Mouse (Mus musculus) right cerebral cortex, adult 2 months (tissue): ENCODE data around the gene Cd28.
"Not testable (repeated sequence)": the region's sequence is repeated elsewhere in the genome, so short reads cannot be mapped to it uniquely, and the experiment has no call there.

ENCODE experiments used
- DNase-seq, 2 experiments: peaks; one replicate each; pipeline ENCODE4 v3.0.0; 2021 to 2022; ENCODE audit warnings: low spot score in 2 of 2

Cd28 gene

DNA sequence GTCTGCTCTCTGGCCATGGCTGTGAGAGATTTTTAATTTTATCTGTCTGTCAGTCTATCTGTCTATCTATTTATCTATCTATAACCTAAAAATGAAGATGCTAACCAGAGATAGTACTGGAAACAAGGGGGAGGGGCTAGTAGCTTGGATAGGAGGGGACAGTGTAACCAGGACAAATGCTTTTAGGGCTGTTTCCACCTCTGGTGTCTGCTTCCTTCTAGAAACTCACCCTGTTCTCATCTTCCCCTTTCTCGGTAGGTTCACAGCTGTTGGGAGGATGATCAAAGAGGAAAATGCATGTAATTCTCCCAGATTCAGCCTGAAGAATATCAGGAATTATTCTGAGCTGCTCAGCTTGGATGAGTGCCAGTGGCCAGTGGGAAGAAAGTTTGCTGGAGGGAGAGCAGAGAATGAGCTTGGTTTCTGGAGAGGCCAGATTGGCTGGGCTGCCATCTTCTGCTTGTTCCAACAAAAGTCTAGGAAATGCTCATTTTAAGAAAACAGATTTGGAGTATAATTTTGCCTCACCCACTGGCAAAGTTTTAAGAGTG, 83.3 kb downstream of the Cd28 start:
- DNase-seq, result peak in 1 of 2 experiments; percentile 35

DNA sequence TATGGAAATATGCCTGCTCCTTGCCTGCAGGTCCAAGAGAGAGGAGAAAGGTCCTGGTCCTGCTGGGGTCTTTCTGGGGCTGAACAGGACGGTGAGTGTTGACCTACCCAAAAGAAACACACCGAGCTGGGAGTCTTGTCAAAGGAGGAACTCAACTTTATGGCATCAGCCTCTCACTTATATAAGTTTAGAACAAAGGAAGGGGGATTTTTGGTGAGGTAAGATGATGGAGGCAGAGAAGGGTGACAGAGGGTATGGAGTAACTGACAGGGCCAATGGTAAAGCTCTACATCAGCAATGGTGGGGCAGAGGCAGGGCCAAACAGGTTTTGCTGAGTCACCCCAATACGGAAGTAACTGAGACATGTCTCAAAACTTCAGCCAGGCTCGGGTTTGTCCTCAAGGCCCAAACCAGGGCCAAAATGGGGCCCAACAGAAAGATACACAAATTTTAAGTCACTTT, 84.6 kb downstream of the Cd28 start:
- no peak for DNase-seq

DNA sequence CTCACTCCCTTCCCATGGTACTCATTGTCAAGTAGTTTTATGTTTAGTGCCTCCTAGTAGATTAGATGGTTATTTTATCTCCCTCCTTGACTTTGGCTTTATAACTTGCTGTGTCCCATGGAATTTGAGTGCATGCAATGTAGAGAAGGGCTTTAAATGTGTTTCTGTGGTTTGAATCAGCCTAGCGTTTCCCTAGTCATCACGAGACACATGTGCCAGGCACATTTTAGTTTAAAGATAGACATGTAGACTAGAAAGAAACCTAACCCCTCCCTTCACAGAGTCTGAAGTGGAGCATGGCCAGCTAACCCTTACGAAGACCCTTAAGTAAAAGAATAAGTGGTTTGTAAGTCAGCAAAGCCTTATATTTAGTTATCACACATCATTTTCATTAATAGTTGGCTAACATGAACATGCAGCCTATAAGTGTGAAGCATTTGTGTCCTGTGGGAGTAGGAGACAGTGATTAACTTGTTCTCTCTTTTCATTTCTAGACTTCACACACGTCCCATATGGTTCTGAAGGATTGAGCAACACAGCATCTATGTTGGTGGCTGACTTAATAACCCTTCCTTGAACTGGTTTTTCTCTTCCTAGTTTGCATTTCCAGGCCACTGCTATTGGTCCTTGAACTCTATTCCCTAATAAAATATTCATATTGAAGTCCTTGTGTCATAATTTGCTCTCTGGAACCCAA, 86.7 kb downstream of the Cd28 start:
- DNase-seq, result no peak

DNA sequence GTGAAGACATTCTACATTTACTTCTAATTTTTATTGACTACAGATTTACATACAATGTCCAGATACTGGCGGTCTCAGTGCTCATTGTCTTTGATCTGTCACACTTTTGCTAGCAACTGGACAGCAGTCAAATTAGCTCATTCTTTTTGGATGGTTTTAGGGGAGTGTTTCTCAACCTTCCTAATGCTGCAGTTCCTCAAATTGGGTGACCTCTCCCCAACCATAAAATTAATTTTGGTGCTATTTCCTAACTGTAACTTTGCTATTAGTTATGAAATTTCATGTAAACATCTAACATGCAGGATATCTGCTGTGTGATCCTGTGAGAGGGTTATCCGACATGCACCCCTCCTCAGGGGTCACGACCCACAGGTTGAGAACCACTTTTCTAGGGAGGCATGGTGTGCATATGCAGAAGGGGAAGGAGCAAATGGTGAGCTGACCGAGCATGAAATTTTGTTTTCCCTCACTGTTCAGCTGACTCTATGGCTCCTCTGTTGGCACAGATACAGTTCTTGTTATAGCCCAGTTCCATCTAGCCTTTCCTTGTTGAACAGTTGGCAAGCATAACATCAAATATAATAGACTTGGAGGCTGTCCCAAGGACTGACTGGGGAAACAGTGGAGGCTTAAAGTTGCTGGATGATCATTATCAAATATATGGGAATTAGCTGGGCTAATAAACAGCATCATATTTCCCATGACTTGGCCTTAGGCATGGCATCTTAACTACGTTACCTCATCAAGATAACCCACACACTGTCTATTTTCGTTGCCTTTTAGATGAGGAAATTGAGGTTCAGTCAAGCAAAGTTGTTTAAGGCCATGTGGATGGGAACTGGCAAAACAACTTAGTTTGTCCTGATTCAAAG, 87.5 kb downstream of the Cd28 start:
- DNase-seq, result no peak

DNA sequence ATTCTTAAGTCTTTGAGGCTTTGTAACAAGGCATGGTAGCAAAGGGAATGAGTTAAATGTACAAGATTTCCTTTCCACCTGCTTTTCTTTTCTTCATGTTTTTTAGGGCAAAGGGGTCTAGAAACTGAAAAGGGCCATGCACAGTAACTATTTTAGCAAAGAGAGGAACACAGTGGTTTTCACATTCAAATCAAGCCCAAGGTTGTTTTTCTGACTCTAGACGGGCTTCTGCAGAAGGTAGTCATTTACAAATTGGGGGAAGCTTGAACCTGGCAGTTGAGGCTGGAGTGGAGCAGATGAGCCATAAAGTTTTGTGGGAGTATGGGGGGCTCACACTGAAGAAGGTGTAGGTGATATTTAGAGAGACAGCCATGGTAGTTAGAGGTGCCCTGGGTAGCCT, 88.6 kb downstream of the Cd28 start:
- DNase-seq, result no peak

DNA sequence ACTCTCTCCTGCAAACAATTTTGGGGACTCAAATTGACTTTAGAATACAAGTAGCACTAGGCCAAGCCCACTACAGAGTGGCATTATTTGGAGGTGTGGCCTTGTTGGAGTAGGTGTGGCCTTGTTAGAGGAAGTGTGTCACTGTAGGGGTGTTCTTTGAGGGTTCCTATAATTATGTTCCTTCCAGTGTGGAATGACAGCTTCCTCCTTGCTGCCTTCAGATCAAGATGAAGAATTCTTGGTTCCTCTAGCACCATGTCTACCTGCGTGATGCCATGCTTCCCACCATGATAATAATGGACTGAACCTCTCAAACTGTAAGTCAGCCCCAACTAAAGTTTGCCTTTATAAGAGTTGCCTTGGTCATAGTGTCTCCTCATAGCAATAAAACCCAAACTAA, 91.1 kb downstream of the Cd28 start:
- DNase-seq, result no peak

DNA sequence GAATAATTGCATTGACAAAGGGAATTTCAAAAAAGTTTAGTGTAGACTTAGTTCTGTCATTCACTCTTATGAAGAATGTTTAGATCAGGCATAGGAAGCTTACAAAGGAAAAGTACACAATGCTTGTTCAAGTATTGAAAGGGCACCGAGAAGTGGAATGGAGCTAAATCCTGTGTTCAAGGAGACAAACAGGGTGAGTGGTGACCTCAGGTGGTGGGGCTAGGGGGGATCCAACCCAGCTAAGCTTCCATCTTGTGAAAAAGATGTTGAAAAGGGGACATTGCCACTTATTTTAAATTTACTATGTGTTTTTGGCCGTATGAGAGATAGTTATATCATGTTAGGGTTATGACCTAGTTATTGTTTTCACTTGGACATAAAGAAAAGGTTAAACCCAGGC, 91.9 kb downstream of the Cd28 start:
- no peak for DNase-seq

DNA sequence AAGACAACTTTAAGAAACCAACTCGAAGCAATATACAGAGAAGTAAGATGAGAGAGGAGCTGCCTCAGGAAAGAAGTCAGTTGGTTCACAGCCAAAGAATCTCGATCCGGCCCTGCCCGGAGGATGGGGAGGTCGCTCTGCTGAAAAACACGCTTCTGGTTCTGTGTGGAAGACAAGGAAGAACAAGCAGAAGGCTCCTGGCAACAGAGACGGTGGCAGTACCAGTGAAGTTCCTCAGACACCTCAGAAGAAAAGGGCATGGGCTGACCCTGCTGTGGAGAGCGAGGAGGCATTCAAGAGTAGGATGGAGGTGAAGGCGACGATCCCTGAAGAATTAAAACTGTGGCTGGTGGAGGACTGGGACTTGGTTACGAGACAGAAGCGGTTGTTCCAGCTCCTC, 92.6 kb downstream of the Cd28 start:
- DNase-seq, result no peak

DNA sequence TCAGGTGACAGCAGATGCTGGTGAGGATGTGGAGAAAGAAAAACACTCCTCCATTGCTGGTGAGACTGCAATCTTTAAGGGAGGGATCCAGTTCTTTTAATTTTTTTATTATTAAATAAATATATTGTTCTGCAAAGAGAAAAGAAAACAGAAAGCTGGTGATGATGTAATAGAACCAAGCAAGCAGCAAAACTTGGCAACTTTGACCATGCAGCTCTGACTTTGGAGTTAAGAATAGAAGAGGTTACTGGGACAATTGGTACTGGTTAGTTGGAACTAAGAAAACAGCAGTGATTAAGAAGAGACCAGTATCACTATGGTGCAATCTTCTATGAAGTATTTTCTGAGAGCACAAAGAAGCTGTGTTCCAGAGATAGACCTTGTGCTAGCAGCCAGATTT, 94.2 kb downstream of the Cd28 start:
- no peak for DNase-seq

DNA sequence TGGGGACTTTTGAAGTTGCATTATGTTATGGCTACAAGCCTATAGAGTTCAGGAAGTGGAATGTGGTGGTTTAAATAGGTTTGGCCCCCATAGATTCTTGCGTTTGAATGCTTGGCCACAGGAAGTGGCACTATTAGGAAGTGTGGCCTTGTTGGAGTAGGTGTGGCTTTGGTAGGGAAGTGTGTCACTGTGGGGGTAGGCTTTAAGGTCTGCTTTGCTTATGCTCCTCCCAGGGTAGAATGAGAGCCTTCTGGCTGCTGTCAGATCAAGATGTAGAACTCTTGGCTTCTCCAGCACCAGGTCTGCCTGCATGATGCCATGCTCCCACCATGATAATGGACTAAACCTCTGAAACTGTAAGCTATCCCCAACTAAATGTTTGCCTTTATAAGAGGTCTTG, 95.4 kb downstream of the Cd28 start:
- no peak for DNase-seq

DNA sequence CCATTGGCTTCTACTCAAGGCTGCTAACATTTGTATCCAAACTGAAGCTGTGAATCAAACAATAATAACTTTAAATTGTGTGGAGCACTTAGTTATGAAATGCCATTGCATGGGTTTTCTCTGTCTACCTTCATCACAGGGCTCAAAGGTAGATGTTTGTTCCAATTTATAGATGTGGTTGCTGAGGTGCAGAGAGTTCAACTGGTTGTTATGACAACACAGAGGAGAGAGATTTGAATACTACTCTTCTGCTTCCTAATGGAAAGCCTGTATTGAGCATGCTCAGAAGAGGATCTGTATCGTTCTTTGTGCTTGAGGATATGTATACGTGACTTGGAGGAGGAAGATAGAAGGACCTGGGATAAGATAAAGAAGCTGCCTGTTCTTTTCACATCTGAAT, 96.8 kb downstream of the Cd28 start:
- DNase-seq, result no peak

DNA sequence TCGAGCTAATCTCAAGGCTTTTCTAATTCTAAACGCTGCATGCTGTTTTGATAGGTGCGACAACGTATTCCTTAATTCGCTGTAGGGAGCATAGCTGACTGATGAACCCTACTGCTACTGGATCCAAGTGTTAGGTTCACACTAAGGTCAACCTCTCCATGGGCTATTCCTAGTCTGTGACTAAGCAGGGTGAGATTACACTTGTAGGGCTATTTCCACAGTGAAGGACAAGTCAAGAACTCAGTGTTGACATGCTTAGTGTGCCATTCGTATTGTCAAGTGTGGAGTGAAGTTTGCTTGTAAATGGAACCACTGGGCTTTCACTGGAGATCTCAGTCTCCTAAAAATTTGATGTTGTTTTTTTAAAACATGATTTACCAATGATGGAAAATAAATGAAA, 99.3 kb downstream of the Cd28 start:
- no peak for DNase-seq

DNA sequence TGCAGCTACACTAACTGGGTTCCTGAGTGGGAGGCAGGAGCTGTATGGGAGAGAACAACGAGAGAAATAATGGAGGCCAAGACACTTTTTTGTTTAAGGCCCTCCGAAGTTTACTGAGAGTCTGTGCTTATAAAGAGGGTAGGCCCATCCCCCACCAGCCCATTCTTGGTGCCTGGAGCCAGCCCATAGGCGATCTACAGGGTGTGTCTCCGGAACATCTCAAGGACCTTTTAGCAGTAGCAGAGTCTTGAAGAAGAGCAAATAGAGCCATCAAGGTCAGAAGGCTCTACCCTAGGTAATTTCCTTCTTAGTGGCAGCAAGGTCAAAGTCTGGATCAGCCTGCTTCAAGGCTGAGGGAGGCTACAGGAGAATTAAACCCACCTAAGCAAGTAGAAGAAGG, 101.9 kb downstream of the Cd28 start:
- DNase-seq, result not testable (repeated sequence)

DNA sequence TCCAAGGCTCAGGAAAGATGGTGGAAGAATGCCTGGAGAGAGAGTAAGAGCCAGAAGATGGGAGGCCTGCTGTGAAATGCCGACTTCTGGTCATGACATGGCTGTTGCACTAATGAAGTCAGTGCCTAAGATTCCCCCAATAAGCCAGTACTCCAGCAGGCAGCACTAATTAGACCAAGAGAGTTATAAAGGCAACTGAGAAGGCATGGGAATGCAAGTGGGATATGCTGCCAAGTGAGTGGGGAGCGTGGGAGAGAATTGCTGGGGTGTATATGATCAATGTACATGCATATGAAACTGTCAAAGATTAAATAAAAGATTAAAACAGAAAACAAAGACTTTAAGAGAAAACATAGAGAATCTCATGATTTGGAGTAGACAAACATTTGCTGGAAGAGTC, 103.4 kb downstream of the Cd28 start:
- DNase-seq, result no peak

DNA sequence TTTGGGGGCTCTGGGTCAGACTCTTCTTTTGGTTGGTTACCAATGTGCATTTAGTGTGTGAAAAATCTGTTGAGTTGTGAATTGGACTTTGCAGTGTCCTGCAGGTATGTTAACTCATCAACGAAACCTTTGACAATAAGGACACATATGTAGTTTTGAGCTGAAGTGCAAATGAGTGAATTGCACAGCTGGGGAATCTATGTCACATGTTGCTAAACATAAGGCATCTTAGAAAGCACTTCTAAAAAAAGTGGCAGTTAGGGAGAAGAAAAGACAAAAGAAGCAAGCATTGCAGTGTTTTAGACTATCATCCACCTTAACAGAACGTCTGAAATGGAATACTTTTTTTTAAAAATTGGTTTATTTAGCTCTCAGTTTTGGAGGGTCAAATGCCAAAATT, 104.4 kb downstream of the Cd28 start:
- DNase-seq, result no peak

DNA sequence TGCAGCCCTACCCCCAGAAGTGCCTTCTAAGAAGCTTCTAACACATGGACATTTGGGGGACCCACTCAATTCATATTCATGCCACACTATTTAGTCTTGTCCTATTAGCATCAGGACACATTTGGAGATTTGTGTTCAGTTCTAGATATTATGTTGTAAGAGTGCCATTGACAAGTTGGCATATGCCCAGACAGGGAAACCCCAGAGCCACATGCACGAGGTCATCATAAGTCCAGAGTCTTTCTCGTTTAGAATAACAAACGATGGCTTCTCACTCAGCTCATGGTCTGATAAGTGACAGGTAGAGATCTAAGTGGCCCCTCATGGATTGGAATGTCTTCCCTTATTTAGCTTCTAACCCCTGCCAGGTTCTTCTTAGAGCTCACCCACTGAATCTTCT, 105.0 kb downstream of the Cd28 start:
- no peak for DNase-seq
